ENCODE assay signal across 11 mouse cellular contexts in the genomic region with DNA sequence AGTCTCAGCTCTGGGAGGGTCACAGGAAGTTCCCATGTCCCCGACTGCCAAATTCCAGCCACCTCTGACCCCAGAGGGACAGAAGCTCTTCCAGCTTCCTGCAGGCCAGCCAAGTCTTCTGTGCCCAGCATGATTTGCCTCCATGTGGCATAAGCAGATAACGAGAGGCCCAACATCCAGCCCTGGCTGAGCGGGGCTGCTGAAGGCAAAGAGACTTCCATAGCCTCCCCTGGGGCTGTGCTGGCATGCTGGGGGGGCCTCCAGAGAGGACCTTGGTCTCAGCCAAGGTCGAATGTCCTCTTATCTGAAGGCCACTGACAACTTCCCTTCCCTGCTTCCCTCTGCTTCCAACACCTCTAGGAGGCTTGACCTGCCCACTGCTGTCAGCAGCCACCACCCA. TPM values are rescaled to one million over a fixed set of nuclear protein-coding genes. Genes with fewer than 3 reads are reported as not detected.
DNase-seq lines count a peak whose midpoint lies in the region; ATAC-seq lines count a peak whose summit lies in the region.
"Had no signal": no experiment of that assay in that cellular context is flagged by ENCODE, and none has a peak within 500 bp of the region (broad histone marks: within the 10 kb centered on the region; RNA-seq: fewer than 3 reads in every experiment).

No protein-coding gene starts in this region.

- no peaks in the 10 kb centered on the region for H3K27me3 ChIP-seq in liver, embryonic 12.5 days (replicated peaks)
- H3K27me3 ChIP-seq: embryonic facial prominence, embryonic 12.5 days; Patski had no signal

- no peaks in the 10 kb centered on the region for H3K36me3 ChIP-seq in liver, embryonic 12.5 days
- H3K36me3 ChIP-seq: embryonic facial prominence, embryonic 12.5 days; limb, embryonic 13.5 days had no signal

- peak overlapping the region; percentile 57 for H3K27ac ChIP-seq in liver, embryonic 12.5 days
- H3K27ac ChIP-seq: embryonic facial prominence, embryonic 12.5 days; limb, embryonic 13.5 days had no signal

- 6% methylated on average over 4 of the region's 4 CpGs for WGBS in liver, embryonic 12.5 days (ENCODE audit: insufficient replicate concordance)

- intact Hi-C loops in heart, postnatal 25 days (cut with DNase I) = no loop called here

- peak; percentile 65 for ATAC-seq in liver, embryonic 12.5 days
- ATAC-seq: Patski had no signal

- H3K4me2 ChIP-seq in liver, embryonic 12.5 days = peak overlapping the region; percentile 39
- H3K4me2 ChIP-seq: embryonic facial prominence, embryonic 12.5 days; limb, embryonic 13.5 days had no signal

- H3K9me3 ChIP-seq in liver, embryonic 12.5 days (replicated peaks) = no peaks in the 10 kb centered on the region
- H3K9me3 ChIP-seq: embryonic facial prominence, embryonic 12.5 days; limb, embryonic 13.5 days had no signal

- no peak overlapping the region; the same call in 1 of the 2 replicates for H3K9ac ChIP-seq in liver, embryonic 12.5 days
- H3K9ac ChIP-seq: embryonic facial prominence, embryonic 12.5 days; limb, embryonic 13.5 days had no signal

- H3K4me3 ChIP-seq in liver, embryonic 12.5 days = 0 out of 2 replicates have a peak overlapping the region, but pooled peaks have one; percentile 12
- H3K4me3 ChIP-seq: embryonic facial prominence, embryonic 12.5 days; limb, embryonic 13.5 days had no signal

- H3K4me1 ChIP-seq in liver, embryonic 12.5 days = peaks cover 16% of the 10 kb centered on the region

- peak; percentile 23 to 36 for DNase-seq in thymus, postnatal 10 days (ENCODE audit: low spot score in 2 of 2)
- DNase-seq in thymus, postnatal 0 days (ENCODE audit: low spot score) = no peak
- peak; percentile 43 for DNase-seq in heart, postnatal 25 days (ENCODE audit: low spot score)
- peak; percentile 48 for DNase-seq in yolk sac, embryonic 10.5 days (ENCODE audit: low spot score)
- DNase-seq in neural tube, embryonic 10.5 days (ENCODE audit: extremely low spot score, low spot score) = no peak
- DNase-seq in T-cell, adult 2 months (ENCODE audit: low spot score) = no peak
- no peak for DNase-seq in embryo, embryonic 9.5 days (ENCODE audit: extremely low spot score)

RNA-seq across cellular contexts. Expression of a gene that starts 6.8 kb away (rescaled TPM):
- 0.75 and 1.7 TPM in 2 replicates for polyA plus RNA-seq in thymus, postnatal 0 days (2015; fragmentation: Nextera tagmentation; extraction: Ambion mirVana)
- total RNA-seq in heart, postnatal 25 days (2021) = 1 to 10 TPM; 8.1 to 9.4 TPM
- 6.1 and 8.2 TPM in 2 replicates for polyA plus RNA-seq in liver, embryonic 12.5 days (2016; fragmentation: Nextera tagmentation; extraction: Ambion mirVana)
- polyA plus RNA-seq: embryonic facial prominence, embryonic 12.5 days had no signal

RNA-seq across cellular contexts. Expression of a gene that starts 39.7 kb away (rescaled TPM):
- 8.5 and 10.7 TPM in 2 replicates for polyA plus RNA-seq in thymus, postnatal 0 days (2015; fragmentation: Nextera tagmentation; extraction: Ambion mirVana)
- total RNA-seq in heart, postnatal 25 days (2021) = 10 to 100 TPM; 11.2 to 13.1 TPM
- 3.0 and 3.1 TPM in 2 replicates for polyA plus RNA-seq in liver, embryonic 12.5 days (2016; fragmentation: Nextera tagmentation; extraction: Ambion mirVana)

Comparison
In these comparisons a context has a peak if more than half of its experiments do, and no peak if none do; other contexts are left out.
1. DNase-seq: peak in thymus, postnatal 10 days (2 of 2), heart, postnatal 25 days (single experiment) and yolk sac, embryonic 10.5 days (single experiment); none in thymus, postnatal 0 days (single experiment), neural tube, embryonic 10.5 days (single experiment), T-cell, adult 2 months (single experiment) and embryo, embryonic 9.5 days (single experiment).